Mouse (Mus musculus): Measurements from ENCODE around the gene Ppil2. TPM values are rescaled to one million over a fixed set of nuclear protein-coding genes. Genes with fewer than 3 reads are reported as not detected.

The Ppil2 gene
- total RNA-seq (2023): 10 to 100 TPM; 71.4 to 76.8 TPM

DNA sequence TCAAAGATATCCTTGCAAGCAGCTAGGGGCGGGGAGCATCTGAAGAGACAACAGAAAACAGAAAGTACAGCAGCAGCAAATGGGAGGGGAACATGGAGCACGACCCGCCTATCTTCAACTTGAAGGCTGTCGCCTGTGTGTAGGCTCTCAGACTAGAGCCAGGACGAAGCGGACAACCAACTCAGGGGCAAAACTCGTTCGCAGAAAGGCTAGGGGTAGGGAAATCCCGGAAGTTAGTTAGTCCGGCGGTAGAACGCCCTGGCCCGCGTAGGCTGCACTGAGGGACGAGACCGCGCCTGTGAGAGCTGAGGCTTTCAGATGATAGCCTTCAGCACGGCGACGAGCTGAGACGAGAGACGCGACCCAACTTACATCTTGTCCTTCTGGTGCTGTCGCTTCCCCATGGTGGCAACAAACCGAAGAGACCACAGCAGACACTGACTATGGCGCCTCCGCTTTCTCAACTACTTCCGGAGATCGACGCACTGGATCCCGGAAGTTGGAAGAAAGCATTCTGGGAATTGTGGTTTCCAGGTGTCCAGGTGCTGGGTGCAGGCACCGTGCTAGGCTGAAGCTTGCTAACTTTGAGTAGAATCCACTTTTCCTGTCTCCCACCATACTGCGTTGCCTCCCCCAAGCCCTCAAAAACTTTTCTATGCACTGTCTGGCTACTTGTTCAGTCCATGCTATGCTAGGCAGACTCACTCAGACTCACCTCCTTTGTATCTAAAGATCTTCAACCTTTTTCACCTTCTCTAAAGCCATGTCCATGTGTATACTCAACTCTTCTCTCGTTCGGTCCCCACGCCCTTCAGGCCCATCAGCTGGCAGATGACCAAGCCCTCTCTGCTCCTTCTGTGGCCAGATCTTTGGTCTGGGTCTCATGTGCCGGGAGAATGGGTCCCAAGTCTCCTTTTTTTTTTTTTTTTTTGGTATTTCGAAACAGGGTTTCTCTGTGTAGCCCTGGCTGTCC lies at the start of gene Ppil2:
Gene Ppil2, minus strand, starts transcription at position 487 of the 973 bp plus-strand sequence.

DNA sequence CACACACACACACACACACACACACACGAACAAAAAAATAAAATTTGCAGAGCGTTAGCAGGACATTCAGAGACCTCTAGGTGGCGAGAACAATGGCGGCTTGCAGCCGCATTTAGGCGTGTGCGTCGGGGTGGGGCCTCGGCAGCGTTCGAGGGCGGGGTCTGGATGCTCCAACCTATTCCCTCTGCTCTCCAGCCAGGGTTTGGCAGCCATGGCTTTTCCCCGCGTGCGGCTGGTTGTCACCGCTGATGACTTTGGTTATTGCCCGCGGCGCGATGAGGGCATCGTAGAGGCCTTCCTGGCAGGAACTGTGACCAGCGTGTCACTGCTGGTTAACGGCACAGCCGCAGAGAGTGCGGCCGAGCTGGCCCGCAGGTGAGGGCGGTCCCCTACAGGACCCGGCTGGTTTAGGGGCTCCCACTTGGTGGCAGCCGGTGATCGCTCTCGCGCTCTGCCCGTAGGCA lies 35.7 kb upstream of the Ppil2 start, which contains the start of gene Ccdc116:
Gene Ccdc116, minus strand, starts transcription at position 458 of the 464 bp plus-strand sequence.

DNA sequence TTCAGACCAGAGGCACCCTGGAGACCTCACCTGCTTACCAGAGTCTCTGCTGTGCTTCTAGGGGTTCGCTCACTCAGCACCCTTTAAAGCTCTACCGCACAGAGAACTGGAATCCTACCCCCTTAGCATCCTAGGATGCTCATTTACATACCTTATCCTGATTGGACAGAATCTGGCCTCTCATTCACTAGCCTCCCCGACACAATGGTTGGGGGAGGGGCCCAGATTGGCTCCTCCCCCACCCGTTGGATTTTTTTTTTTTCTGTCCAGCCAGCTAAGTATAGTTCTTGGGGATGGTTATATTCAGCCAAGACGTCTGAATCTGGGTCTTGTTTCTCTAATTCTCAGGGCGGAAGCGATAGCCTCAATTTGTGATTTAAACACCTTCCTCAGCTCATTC lies 33.3 kb upstream of the Ppil2 start, which contains the start of gene Ydjc:
Gene Ydjc, plus strand, starts transcription at position 283 of the 400 bp plus-strand sequence.

DNA sequence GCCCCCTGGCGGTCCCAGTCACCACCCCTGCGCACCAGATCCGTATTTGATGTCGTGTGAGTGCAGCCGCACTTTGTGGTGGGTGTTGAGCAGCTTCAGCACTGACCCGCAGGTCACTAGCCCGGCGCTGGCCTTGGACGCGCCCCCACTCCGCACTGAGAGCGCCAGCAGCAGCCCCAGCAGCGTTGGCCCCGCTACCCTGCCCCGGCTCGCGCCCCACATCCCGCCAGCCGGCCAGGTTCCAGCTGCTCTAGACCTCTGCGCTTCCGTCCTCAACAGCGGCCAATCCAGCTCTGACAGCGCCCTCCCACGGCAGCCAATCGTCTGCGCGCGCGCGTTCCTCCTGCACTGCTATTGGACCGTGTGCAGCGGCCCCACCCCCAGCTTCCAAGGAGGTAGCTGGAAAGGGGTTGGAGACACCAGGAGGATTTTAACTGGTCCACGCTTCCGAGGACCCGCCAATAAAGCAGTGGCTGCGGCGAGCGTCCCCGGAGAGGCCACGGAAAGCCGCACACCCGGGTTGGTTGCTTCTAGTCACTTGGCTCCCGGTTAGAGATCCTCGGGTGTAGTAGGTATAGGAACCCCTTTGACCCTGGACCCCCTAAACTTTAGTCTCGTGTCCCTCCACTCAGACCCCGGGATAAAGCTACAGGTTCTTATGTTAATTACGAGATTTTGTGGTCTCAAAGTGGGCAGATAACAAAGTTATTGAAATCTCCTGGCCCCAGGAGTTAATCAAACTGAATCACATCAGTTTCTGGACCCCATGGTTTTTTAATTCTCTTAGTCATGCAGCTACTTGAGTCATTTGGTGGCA lies 21.2 kb upstream of the Ppil2 start, which contains the start of gene Sdf2l1:
Gene Sdf2l1, minus strand, starts transcription at position 295 of the 817 bp plus-strand sequence.

DNA sequence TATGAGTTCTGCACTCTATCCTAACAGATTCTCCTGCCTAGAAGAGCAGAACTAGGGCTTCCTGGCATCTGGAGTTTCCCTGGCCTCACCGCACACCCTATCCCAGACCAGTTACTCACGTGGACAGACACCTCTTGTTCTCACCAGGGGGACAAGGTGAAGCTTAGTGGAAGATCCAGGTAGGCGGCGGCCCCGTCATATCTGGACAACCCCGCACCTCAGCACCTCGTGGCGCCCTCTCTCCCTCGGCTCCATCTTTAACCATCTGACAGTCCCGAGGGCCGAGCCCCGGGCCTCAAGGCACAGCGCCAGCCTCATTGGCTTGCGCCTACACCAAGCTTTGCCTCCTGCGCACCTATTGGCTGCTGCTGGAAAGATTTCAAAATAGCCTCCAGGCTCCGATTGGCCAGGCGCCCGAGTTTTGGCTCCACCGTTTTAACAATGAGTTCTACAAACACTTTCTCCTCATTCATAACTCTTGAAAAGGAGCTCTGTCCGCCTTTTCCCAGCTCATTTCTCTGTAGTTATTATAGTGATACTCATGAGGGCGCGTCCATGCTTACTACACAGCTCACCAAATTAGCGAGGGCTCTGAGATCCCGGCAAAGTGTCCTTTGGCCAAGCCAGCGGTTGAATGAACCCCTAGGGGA lies 13.9 kb upstream of the Ppil2 start, which contains the start of gene 2610318N02Rik:
Gene 2610318N02Rik, minus strand, starts transcription at position 297 of the 650 bp plus-strand sequence.

DNA sequence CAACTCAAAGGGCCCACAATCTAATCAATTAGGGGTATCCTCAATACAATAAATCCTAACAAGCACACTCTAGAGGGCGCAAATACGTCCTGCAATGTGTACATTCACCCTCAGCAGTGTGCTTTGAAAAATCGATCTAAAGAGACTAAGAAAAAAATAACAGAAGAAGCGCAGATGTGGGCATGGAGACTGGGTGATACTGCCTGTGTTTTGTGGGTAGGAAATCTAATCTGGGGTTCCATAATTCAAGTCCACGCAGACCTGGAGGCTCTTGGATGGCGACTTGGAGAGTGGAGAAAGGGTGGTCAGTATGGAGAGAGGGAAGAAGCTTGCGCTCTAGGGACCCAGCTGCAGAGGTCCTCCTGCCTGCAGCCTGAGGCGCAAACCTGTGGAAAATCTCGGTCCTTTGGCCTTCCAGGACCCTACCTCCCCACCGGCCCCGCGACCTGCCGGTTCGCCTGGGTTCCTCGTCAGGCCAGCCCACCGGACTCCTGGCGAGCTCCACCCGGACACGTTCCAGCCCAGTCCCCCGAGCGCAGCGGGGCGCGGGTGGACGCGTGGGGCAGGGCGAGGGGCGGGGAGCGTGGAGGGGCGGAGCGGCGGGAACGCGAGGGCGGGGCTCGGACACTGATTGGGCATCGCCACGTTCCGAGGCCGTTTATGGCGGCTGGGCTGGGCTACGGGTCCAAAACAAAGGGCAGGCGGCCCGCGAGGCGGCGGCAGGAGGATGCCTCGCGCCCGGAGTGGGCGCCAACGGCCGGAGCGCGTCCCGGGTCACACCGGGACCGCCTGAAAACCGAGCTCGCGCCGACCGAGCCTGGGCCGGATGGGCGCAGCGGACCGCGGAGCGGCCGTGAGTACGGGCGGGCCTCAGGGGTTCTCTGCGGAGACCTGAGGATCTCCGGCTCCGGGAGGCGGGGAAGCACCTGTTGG lies 41.3 kb downstream of the Ppil2 start, which contains the start of gene Ypel1:
Gene Ypel1, plus strand, starts transcription at position 186 of the 933 bp plus-strand sequence.

Other genes with a start within 250 kb of the Ppil2 start
- 1 to 10 TPM; 1.0 to 5.4 TPM for gene Igll1, start 247.3 kb downstream of the Ppil2 start, total RNA-seq (2023)
- gene Top3b, start 240.5 kb downstream of the Ppil2 start, total RNA-seq (2023): 10 to 100 TPM; 77.8 to 92.0 TPM
- gene Vpreb1, start 240.4 kb downstream of the Ppil2 start, total RNA-seq (2023): 1 to 10 TPM; 1.3 to 2.4 TPM
- 1 to 10 TPM; 8.6 to 9.2 TPM for gene Ppm1f, start 214.8 kb downstream of the Ppil2 start, total RNA-seq (2023)
- gene Mapk1, start 127.9 kb downstream of the Ppil2 start, total RNA-seq (2023): 100 to 1,000 TPM; 108 to 112 TPM
- gene Ypel1, start 41.6 kb downstream of the Ppil2 start, total RNA-seq (2023): under 1 TPM; 0.20 to 0.33 TPM
- 1 to 10 TPM; 5.9 to 8.9 TPM for gene 2610318N02Rik, start 13.9 kb upstream of the Ppil2 start, total RNA-seq (2023)
- gene Sdf2l1, start 21.1 kb upstream of the Ppil2 start, total RNA-seq (2023): 10 to 100 TPM; 46.3 to 53.3 TPM
- gene Ydjc, start 33.4 kb upstream of the Ppil2 start, total RNA-seq (2023): 1 to 10 TPM; 5.8 to 7.5 TPM
- gene Ccdc116, start 36.0 kb upstream of the Ppil2 start, total RNA-seq (2023): 1 to 10 TPM; 1.2 TPM
- gene Ube2l3, start 91.4 kb upstream of the Ppil2 start, total RNA-seq (2023): 100 to 1,000 TPM; 149 to 154 TPM
- gene Rimbp3, start 97.3 kb upstream of the Ppil2 start, total RNA-seq (2023): under 1 TPM; 0.07 to 0.33 TPM
- gene Hic2, start 122.3 kb upstream of the Ppil2 start, total RNA-seq (2023): 1 to 10 TPM; 1.1 to 1.3 TPM
- gene Tmem191c, start 164.8 kb upstream of the Ppil2 start, total RNA-seq (2023): 1 to 10 TPM; 3.1 to 3.8 TPM
- gene Serpind1, start 220.1 kb upstream of the Ppil2 start, total RNA-seq (2023): not detected

Data from neutrophil, adult 83 days (primary cell).